In genomic region chr11:75650958-75651425, GRCm38 (mm10) we compare ENCODE assay signal across 7 mouse cellular contexts. TPM values are rescaled to one million over a fixed set of nuclear protein-coding genes. Genes with fewer than 3 reads are reported as not detected.
DNase-seq lines count a peak whose midpoint lies in the region; TF ChIP-seq lines count a peak whose summit lies in the region.

No protein-coding gene starts in this region.

- peaks cover 22% of the 10 kb centered on the region for H3K36me3 ChIP-seq in E14TG2a.4 (ENCODE audit: insufficient read depth, low read length)
- H3K36me3 ChIP-seq in hindbrain, embryonic 10.5 days, result peaks cover 5% of the 10 kb centered on the region

- no peaks in the 10 kb centered on the region for H3K9me3 ChIP-seq in E14TG2a.4 (ENCODE audit: low read length)
- H3K9me3 ChIP-seq in hindbrain, embryonic 10.5 days, result no peaks in the 10 kb centered on the region

- no peak for TF ChIP-seq CTCF in E14TG2a.4 (conservative IDR thresholded peaks at IDR 0.05; ENCODE audit: low read length)

- peaks cover 70% of the 10 kb centered on the region for H3K4me1 ChIP-seq in E14TG2a.4 (replicated peaks; ENCODE audit: low read depth, low read length)
- H3K4me1 ChIP-seq in hindbrain, embryonic 10.5 days (replicated peaks), result peaks cover 60% of the 10 kb centered on the region

- WGBS in hindbrain, embryonic 10.5 days, result 42% methylated on average over 13 of the region's 13 CpGs

- 0 out of 2 replicates have a peak, but pooled peaks cover 4% of the 10 kb centered on the region for H3K27me3 ChIP-seq in E14TG2a.4 (ENCODE audit: insufficient read depth, low read length)
- H3K27me3 ChIP-seq in hindbrain, embryonic 10.5 days (ENCODE audit: insufficient read depth, poor library complexity, severe bottlenecking), result peaks cover 38% of the 10 kb centered on the region

- H3K4me3 ChIP-seq in E14TG2a.4 (replicated peaks; ENCODE audit: low read length), result peak overlapping the region; percentile 88
- peak overlapping the region; percentile 77 for H3K4me3 ChIP-seq in hindbrain, embryonic 10.5 days

- peak overlapping the region; percentile 91 for H3K27ac ChIP-seq in hindbrain, embryonic 10.5 days

- intact Hi-C loops in left cerebral cortex, postnatal 25 days (cut with DNase I), result loop anchor here (2.0 kb wide), 1 partner anchor 20 kb away; the partner anchor contains the start of gene Inpp5k
- intact Hi-C loops in left cerebral cortex, postnatal 10 days (cut with DNase I), result no loop called here

- DNase-seq in 3T3-L1 (ENCODE audit: low read depth, low spot score) (peak; percentile 26), adipocyte (ENCODE audit: low spot score) (no peak)
- no peak for DNase-seq in hindbrain, embryonic 10.5 days (ENCODE audit: low spot score)
- DNase-seq in lung, postnatal 36 days, result peak; percentile 50
- no peak for DNase-seq in left cerebral cortex, postnatal 25 days (ENCODE audit: low spot score in 2 of 2)
- no peak for DNase-seq in left cerebral cortex, postnatal 10 days (ENCODE audit: extremely low spot score in 1 of 2, low spot score in 2 of 2)

RNA-seq across cellular contexts. Expression of gene Myo1c, which starts 0.7 kb away (rescaled TPM):
- polyA plus RNA-seq in hindbrain, embryonic 10.5 days (2016; fragmentation: Nextera tagmentation; extraction: Ambion mirVana), result 16.4 and 19.0 TPM in 2 replicates
- 10 to 100 TPM; 17.4 to 19.0 TPM for total RNA-seq in left cerebral cortex, postnatal 25 days (2021)
- total RNA-seq in left cerebral cortex, postnatal 10 days (2021), result 10 to 100 TPM; 27.3 to 30.8 TPM

RNA-seq across cellular contexts. Expression of gene Inpp5k, which starts 20.2 kb away (rescaled TPM):
- 20.6 and 24.9 TPM in 2 replicates for polyA plus RNA-seq in hindbrain, embryonic 10.5 days (2016; fragmentation: Nextera tagmentation; extraction: Ambion mirVana)
- total RNA-seq in left cerebral cortex, postnatal 25 days (2021), result 10 to 100 TPM; 38.5 to 41.3 TPM
- total RNA-seq in left cerebral cortex, postnatal 10 days (2021), result 10 to 100 TPM; 44.2 to 50.3 TPM

RNA-seq across cellular contexts. Expression of gene Crk, which starts 28.1 kb away (rescaled TPM):
- polyA plus RNA-seq in hindbrain, embryonic 10.5 days (2016; fragmentation: Nextera tagmentation; extraction: Ambion mirVana), result 107 and 122 TPM in 2 replicates
- 100 to 1,000 TPM; 125 to 137 TPM for total RNA-seq in left cerebral cortex, postnatal 25 days (2021)
- 100 to 1,000 TPM; 123 to 129 TPM for total RNA-seq in left cerebral cortex, postnatal 10 days (2021)

Comparison
In these comparisons a context has a peak if more than half of its experiments do, and no peak if none do; other contexts are left out.
1. DNase-seq: peak in 3T3-L1 (single experiment) and lung, postnatal 36 days (single experiment); none in hindbrain, embryonic 10.5 days (single experiment), adipocyte (single experiment), left cerebral cortex, postnatal 25 days (0 of 2) and left cerebral cortex, postnatal 10 days (0 of 2).